Mouse (Mus musculus) heart, postnatal 0 days (tissue): Measurements from ENCODE around the gene Mrps26. TPM values are rescaled to one million over a fixed set of nuclear protein-coding genes. Genes with fewer than 3 reads are reported as not detected.

Experiments
- ATAC-seq: fragments of 200-750 bp; cut with Nextera tagmentation; 2 replicates; pipeline ENCODE4 v1.8.0; 2017; ENCODE audit warnings: low read depth, moderate number of reproducible peaks, moderate library complexity; ENCODE audit not compliant: insufficient read depth
- DNase-seq: peaks from one replicate; pipeline ENCODE4 v3.0.0-alpha.2; 2016; ENCODE audit warnings: low spot score
- H3K27ac ChIP-seq: fragments of 300-500 bp; sonication (generic); 2 replicates; pipeline ENCODE4 v1.5.1; 2014; ENCODE audit warnings: low read depth, mild to moderate bottlenecking
- H3K27me3 ChIP-seq: fragments of 300-500 bp; sonication (generic); 2 replicates; pipeline ENCODE4 v1.6.1; 2014; ENCODE audit warnings: low read length, mixed read lengths; ENCODE audit not compliant: control insufficient read depth, insufficient read depth
- H3K36me3 ChIP-seq: fragments of 300-500 bp; sonication (generic); replicated peaks from 2 replicates; pipeline ENCODE4 v1.6.1; 2014; ENCODE audit warnings: low read length, mixed read lengths; ENCODE audit not compliant: control insufficient read depth, insufficient read depth
- H3K4me1 ChIP-seq: fragments of 300-500 bp; sonication (generic); 2 replicates; pipeline ENCODE4 v1.6.1; 2014; ENCODE audit warnings: antibody characterized with exemption; ENCODE audit not compliant: control insufficient read depth, insufficient read depth
- H3K4me2 ChIP-seq: fragments of 300-500 bp; sonication (generic); 2 replicates; pipeline ENCODE4 v1.6.1; 2014; ENCODE audit warnings: low read depth, mild to moderate bottlenecking, low read length, moderate library complexity
- H3K4me3 ChIP-seq: fragments of 300-500 bp; sonication (generic); 2 replicates; pipeline ENCODE4 v1.5.1; 2014; ENCODE audit warnings: low read depth, low read length
- H3K9ac ChIP-seq: fragments of 300-500 bp; sonication (generic); replicated peaks from 2 replicates; pipeline ENCODE4 v1.6.1; 2014; ENCODE audit warnings: low read depth, low read length, mixed read lengths
- H3K9me3 ChIP-seq: fragments of 300-500 bp; sonication (generic); replicated peaks from 2 replicates; pipeline ENCODE4 v1.6.1; 2016; ENCODE audit warnings: low read length; ENCODE audit not compliant: control insufficient read depth
- CTCF ChIP-seq: IDR thresholded peaks from 2 replicates; pipeline ENCODE4 v1.5.1; 2016; ENCODE audit warnings: antibody characterized with exemption, control low read depth, low read depth
- EP300 ChIP-seq: IDR thresholded peaks from 2 replicates; pipeline ENCODE4 v1.6.1; 2016; ENCODE audit warnings: antibody characterized with exemption, low read depth
- WGBS: fragments of 180-500 bp; shearing (Covaris S2); extraction: QIAGEN DNeasy Blood & Tissue Kit; methylation state at CpG from one replicate; pipeline ENCODE4 v1.1.7; 2014; 5-methylcytosine and 5-hydroxymethylcytosine counted together
- polyA plus RNA-seq: library from polyadenylated mRNA; unstranded; fragments of >200 nt; fragmentation: Nextera tagmentation; extraction: Ambion mirVana; gene quantifications from 2 replicates; pipeline ENCODE4 v1.2.1, GENCODE M21; 2015
- total RNA-seq: library from RNA; depleted of rRNA; stranded (reverse); fragments of >200 nt; gene quantifications from 2 replicates; pipeline ENCODE4 v1.2.3, GENCODE M21; 2014; ENCODE audit warnings: low replicate concordance

Mrps26 gene
- total and polyA plus RNA-seq, 2 experiments from 2014 or later: 74.0 to 86.9 TPM

DNA sequence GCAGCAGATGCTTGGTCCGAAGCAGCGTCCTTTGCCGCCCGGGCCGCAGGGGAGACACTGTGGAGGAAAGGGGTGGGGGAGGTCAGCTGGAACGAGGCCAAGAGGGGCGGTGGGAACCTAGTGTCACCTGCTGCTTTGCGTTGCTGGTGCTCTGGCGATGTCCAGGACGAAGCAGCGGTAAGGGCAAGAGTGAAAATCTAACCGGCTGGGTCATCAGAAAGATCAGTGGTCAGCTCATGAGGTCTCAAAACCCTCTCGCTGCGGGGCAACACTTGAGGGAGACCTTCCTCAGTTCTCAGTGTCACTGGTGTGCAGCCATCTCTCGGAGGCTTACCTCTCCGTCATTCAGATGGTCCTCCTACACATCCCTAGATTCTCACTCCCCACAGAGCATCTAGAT lies 17.7 kb downstream of the Mrps26 start:
- Histone ChIP-seq H3K27ac (no peak overlapping the region), H3K4me1 (peaks cover 9% of the 10 kb centered on the region; the same call in 1 of the 2 replicates), H3K4me3 (peak overlapping the region; percentile 42), H3K4me2 (peak overlapping the region; percentile 56), H3K36me3 (no peaks in the 10 kb centered on the region), H3K9me3 (no peaks in the 10 kb centered on the region), H3K9ac (no peak overlapping the region), H3K27me3 (peaks cover 63% of the 10 kb centered on the region)
- TF ChIP-seq EP300: no peak
- no peak for TF ChIP-seq CTCF
- ATAC-seq (no peak), DNase-seq (no peak)
- WGBS: 7% methylated on average over 16 of the region's 16 CpGs

DNA sequence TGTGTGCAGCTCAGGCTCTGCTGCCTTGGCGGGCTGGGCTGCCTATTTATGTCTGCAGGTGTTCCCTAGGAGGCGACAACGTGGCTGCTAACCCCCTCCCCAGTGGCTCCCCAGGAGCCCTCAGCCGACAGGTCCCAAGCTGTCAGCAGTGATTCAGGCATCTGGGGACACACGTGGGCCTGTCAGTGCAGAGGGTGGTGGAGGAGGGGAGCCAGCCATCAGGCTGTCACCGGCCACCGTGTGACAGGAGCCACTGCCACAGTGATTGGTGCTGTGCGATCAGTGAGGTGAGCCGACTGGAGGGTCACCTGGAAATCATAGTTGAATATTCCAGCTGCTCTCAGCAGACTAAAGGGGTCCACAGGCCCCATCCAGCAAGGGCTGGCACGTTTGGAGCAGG lies 19.0 kb downstream of the Mrps26 start, which contains the start of gene Avp:
Gene Avp (minus strand): TSS at position 3 of the 400 bp plus-strand sequence.
- DNase-seq (no peak), ATAC-seq (no peak)
- Histone ChIP-seq H3K4me2 (no peak within 1 kb of the TSS), H3K9me3 (no peaks in the 10 kb centered on the region), H3K4me3 (no peak within 1 kb of the TSS), H3K9ac (no peak within 1 kb of the TSS), H3K36me3 (no peaks in the 10 kb centered on the region), H3K27ac (no peak within 1 kb of the TSS), H3K27me3 (peaks cover 49% of the 10 kb centered on the region), H3K4me1 (peaks cover 9% of the 10 kb centered on the region; the same call in 1 of the 2 replicates)
- TF ChIP-seq EP300 (no peak), CTCF (no peak)
- 37% methylated on average over 10 of the region's 10 CpGs for WGBS

DNA sequence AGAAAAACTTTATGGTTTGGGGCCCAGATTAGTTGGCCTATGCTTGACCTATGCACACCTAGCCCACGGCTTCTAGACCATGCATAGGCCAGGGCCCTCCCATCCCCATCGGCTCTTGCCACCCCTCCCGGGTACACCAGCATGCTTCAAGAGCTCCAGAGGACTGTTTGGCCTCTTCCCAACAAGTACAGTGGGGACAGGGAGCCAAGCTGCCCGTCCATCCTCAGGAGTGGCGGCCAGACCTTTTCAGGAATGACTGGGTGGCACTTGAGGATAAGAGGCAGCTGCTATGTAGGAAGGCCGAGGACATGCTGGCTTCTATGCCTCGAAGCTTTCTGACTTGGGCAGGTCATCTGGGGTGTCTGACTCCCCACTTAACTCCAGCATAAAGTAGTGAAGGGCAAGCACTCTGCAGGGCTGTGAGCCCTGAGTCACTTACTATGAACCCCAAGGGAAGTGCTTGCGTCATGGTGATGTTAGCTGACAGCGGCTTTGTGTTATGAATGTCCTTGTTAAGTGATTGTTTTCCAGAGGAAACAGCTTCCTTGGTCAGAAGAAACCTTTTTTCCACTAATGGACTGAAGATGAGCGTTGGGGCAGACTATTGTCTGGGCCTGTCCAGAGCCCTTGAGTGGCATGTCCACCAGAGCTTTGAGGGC lies 20.5 kb downstream of the Mrps26 start:
- Histone ChIP-seq H3K36me3 (no peaks in the 10 kb centered on the region), H3K9ac (no peak overlapping the region), H3K4me3 (no peak overlapping the region), H3K4me1 (peaks cover 9% of the 10 kb centered on the region; the same call in 1 of the 2 replicates), H3K27me3 (peaks cover 35% of the 10 kb centered on the region), H3K27ac (no peak overlapping the region), H3K4me2 (no peak overlapping the region), H3K9me3 (no peaks in the 10 kb centered on the region)
- no peak for TF ChIP-seq CTCF
- 45% methylated on average over 10 of the region's 10 CpGs for WGBS
- peak; percentile 17; the same call in 1 of the 2 replicates for ATAC-seq
- DNase-seq: no peak

DNA sequence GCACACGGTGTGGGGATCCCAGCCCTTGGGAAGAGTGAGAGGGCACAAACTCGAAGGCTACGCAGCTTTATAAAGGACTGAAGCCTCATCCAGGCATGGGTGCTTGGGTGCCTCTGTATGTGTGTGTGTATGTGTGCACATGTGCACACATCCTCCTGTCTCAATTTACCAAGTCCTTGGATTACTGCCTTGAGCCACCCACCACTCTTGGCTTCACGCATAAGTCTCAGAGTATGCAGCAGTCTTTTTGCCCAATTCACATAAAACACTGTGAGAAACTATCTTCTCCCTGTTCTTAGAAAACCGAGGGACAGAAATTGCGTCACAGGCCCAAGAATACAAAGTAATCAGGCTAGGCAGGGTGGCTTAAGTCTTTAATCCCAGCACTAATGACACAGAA lies 22.5 kb downstream of the Mrps26 start:
- no peak for ATAC-seq

DNA sequence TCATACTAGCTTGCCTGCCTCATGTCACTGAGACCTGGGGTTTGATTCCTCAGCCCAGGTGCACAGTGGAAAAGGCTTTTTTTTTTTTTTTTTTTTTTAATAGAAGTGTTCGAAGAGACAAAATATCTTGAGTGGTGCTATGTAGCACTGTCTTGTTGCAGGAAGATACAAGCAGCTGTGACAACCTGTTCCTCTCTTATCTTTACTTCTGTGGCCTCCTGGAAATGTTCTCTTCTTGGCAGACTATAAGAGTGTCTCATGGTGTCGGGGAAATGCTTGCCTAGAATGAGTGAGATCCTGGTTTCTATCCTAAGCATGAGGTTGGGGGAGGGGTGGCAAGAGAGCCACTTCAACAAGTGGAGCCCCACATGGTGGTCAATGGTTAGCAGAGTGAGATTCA lies 24.8 kb downstream of the Mrps26 start:
- Histone ChIP-seq H3K36me3 (peaks cover 12% of the 10 kb centered on the region), H3K27me3 (no peaks in the 10 kb centered on the region), H3K4me3 (no peak overlapping the region), H3K9ac (no peak overlapping the region), H3K9me3 (no peaks in the 10 kb centered on the region), H3K4me1 (no peaks in the 10 kb centered on the region; the same call in 1 of the 2 replicates), H3K4me2 (no peak overlapping the region), H3K27ac (no peak overlapping the region)
- no peak for DNase-seq
- no peak for TF ChIP-seq EP300
- no peak for TF ChIP-seq CTCF
- no peak for ATAC-seq
- WGBS: 45% methylated on average over 2 of the region's 2 CpGs

More for the DNA sequence above, 22.5 kb downstream of the Mrps26 start:
- no peaks in the 10 kb centered on the region for H3K9me3 ChIP-seq
- H3K4me2 ChIP-seq: no peak overlapping the region
- WGBS: 86% methylated on average over 6 of the region's 6 CpGs
- no peak overlapping the region for H3K9ac ChIP-seq
- H3K27me3 ChIP-seq: peaks cover 15% of the 10 kb centered on the region
- peaks cover under 1% of the 10 kb centered on the region; the same call in 1 of the 2 replicates for H3K4me1 ChIP-seq
- H3K27ac ChIP-seq: no peak overlapping the region
- no peak overlapping the region for H3K4me3 ChIP-seq
- TF ChIP-seq CTCF (no peak), EP300 (no peak)
- peaks cover 4% of the 10 kb centered on the region for H3K36me3 ChIP-seq
- DNase-seq: no peak

GRCm38 (mm10) chr2:130589157-130589556 lies 25.6 kb downstream of the Mrps26 start:
- TF ChIP-seq EP300 (no peak), CTCF (no peak)
- no peak overlapping the region for H3K4me3 ChIP-seq
- H3K4me2 ChIP-seq: no peak overlapping the region

More at GRCm38 (mm10) chr2:130589157-130589556, 25.6 kb downstream of the Mrps26 start:
- H3K4me1 ChIP-seq: no peaks in the 10 kb centered on the region; the same call in 1 of the 2 replicates
- ATAC-seq (peak; percentile 44; the same call in 1 of the 2 replicates), DNase-seq (no peak)
- H3K36me3 ChIP-seq: peaks cover 12% of the 10 kb centered on the region
- H3K27me3 ChIP-seq: no peaks in the 10 kb centered on the region
- H3K9ac ChIP-seq: no peak overlapping the region
- H3K9me3 ChIP-seq: no peaks in the 10 kb centered on the region
- WGBS: 74% methylated on average over 4 of the region's 4 CpGs
- H3K27ac ChIP-seq: no peak overlapping the region
